Mouse (Mus musculus) forebrain, embryonic 11.5 days (tissue): ENCODE measurements around the gene Setdb2. TPM values are rescaled to one million over a fixed set of nuclear protein-coding genes. Genes with fewer than 3 reads are reported as not detected.

Experiments
- ATAC-seq: fragments of 200-750 bp; cut with Nextera tagmentation; replicated peaks from 2 replicates; pipeline ENCODE4 v1.8.0; 2017; ENCODE audit warnings: moderate TSS enrichment; ENCODE audit not compliant: low FRiP score
- DNase-seq: peaks from one replicate; pipeline ENCODE4 v3.0.0-alpha.2; 2017; ENCODE audit warnings: low spot score
- H3K27ac ChIP-seq: fragments of 300-500 bp; sonication (generic); 2 replicates; pipeline ENCODE4 v1.5.1; 2014; ENCODE audit warnings: low read depth, low read length
- H3K27me3 ChIP-seq: fragments of 300-500 bp; sonication (generic); 2 replicates; pipeline ENCODE4 v1.6.1; 2014; ENCODE audit warnings: mild to moderate bottlenecking, low read length, mixed read lengths; ENCODE audit not compliant: control insufficient read depth, insufficient read depth
- H3K36me3 ChIP-seq: fragments of 300-500 bp; sonication (generic); 2 replicates; pipeline ENCODE4 v1.6.1; 2014; ENCODE audit warnings: mild to moderate bottlenecking, low read length, moderate library complexity, mixed read lengths; ENCODE audit not compliant: control insufficient read depth, insufficient read depth
- H3K4me1 ChIP-seq: fragments of 300-500 bp; sonication (generic); replicated peaks from 2 replicates; pipeline ENCODE4 v1.6.1; 2014; ENCODE audit warnings: low read length, mixed read lengths; ENCODE audit not compliant: control insufficient read depth, insufficient read depth
- H3K4me2 ChIP-seq: fragments of 300-500 bp; sonication (generic); 2 replicates; pipeline ENCODE4 v1.6.1; 2014; ENCODE audit warnings: low read depth, mild to moderate bottlenecking, low read length, moderate library complexity, mixed read lengths; ENCODE audit not compliant: severe bottlenecking
- H3K4me3 ChIP-seq: fragments of 300-500 bp; sonication (generic); 2 replicates; pipeline ENCODE4 v1.5.1; 2014; ENCODE audit warnings: low read depth, low read length
- H3K9ac ChIP-seq: fragments of 300-500 bp; sonication (generic); 2 replicates; pipeline ENCODE4 v1.6.1; 2014; ENCODE audit warnings: low read length
- H3K9me3 ChIP-seq: fragments of 300-500 bp; sonication (generic); 2 replicates; pipeline ENCODE4 v1.6.1; 2016; ENCODE audit warnings: low read length, mixed read lengths; ENCODE audit not compliant: control insufficient read depth
- WGBS: fragments of 180-500 bp; shearing (Covaris S2); extraction: QIAGEN DNeasy Blood & Tissue Kit; methylation state at CpG from one replicate; pipeline ENCODE4 v1.1.7; 2014; 5-methylcytosine and 5-hydroxymethylcytosine counted together
- polyA plus RNA-seq: library from polyadenylated mRNA; unstranded; fragments of >200 nt; fragmentation: Nextera tagmentation; extraction: Ambion mirVana; gene quantifications from 2 replicates; pipeline ENCODE4 v1.2.1, GENCODE M21; 2014

Gene Setdb2
- polyA plus RNA-seq, 1 experiment from 2014 or later, result 12.7 TPM

- DNase-seq (no peak), ATAC-seq (0 out of 2 replicates have a peak, but pooled peaks have one; percentile 15)
- WGBS, result 12% methylated on average over 6 of the region's 6 CpGs
Observed at GRCm38 (mm10) chr14:59441472-59441805, 755 bp upstream of the Setdb2 start.

DNA sequence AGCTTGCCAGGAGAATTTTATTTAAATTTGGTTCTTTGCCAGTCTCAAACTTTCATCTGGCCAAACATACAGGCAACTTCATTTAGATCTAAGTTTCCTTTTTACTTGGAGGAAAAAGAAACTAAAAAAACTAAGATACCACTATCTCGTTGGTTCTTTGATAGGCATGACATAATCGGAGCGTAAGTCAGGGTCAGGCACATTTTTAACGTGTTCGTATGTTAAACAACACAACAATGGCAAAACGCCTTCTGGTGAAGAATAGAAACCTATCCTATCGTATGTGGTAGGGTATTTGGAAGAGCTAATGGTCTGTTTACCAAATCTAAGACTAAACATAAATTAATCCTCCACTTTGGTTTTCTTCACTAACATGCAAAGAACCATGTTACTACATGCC lies 645 bp downstream of the Setdb2 start:
- Histone ChIP-seq H3K9ac (peak overlapping the region; percentile 74), H3K4me3 (peak overlapping the region; percentile 78), H3K27ac (no peak overlapping the region), H3K27me3 (no peaks in the 10 kb centered on the region), H3K4me1 (no peaks in the 10 kb centered on the region), H3K36me3 (no peaks in the 10 kb centered on the region), H3K9me3 (no peaks in the 10 kb centered on the region), H3K4me2 (peak overlapping the region; percentile 66)
- 29% methylated on average over 7 of the region's 7 CpGs for WGBS
- DNase-seq (no peak), ATAC-seq (no peak)

More at GRCm38 (mm10) chr14:59441472-59441805, 755 bp upstream of the Setdb2 start:
- H3K27me3 ChIP-seq, result no peaks in the 10 kb centered on the region
- H3K36me3 ChIP-seq, result no peaks in the 10 kb centered on the region
- H3K27ac ChIP-seq, result no peak overlapping the region; the same call in 1 of the 2 replicates
- H3K9me3 ChIP-seq, result no peaks in the 10 kb centered on the region
- peak overlapping the region; percentile 78 for H3K4me3 ChIP-seq
- H3K4me1 ChIP-seq, result no peaks in the 10 kb centered on the region
- H3K4me2 ChIP-seq, result peak overlapping the region; percentile 71
- H3K9ac ChIP-seq, result peak overlapping the region; percentile 74

- WGBS, result 88% methylated on average over 2 of the region's 2 CpGs
- no peaks in the 10 kb centered on the region for H3K27me3 ChIP-seq
- H3K4me3 ChIP-seq, result no peak overlapping the region
- no peaks in the 10 kb centered on the region for H3K36me3 ChIP-seq
- no peak for DNase-seq
- no peak overlapping the region for H3K9ac ChIP-seq
- no peaks in the 10 kb centered on the region for H3K4me1 ChIP-seq
- no peak overlapping the region for H3K27ac ChIP-seq
- ATAC-seq, result no peak
- no peaks in the 10 kb centered on the region for H3K9me3 ChIP-seq
- no peak overlapping the region for H3K4me2 ChIP-seq
Observed at GRCm38 (mm10) chr14:59438505-59438904, 2.2 kb downstream of the Setdb2 start.

GRCm38 (mm10) chr14:59437398-59437797 lies 3.3 kb downstream of the Setdb2 start:
- WGBS, result 81% methylated on average over 3 of the region's 3 CpGs
- H3K9me3 ChIP-seq, result no peaks in the 10 kb centered on the region
- no peak overlapping the region for H3K4me3 ChIP-seq
- no peaks in the 10 kb centered on the region for H3K36me3 ChIP-seq
- no peak overlapping the region for H3K4me2 ChIP-seq
- ATAC-seq, result no peak
- H3K4me1 ChIP-seq, result no peaks in the 10 kb centered on the region
- H3K27ac ChIP-seq, result no peak overlapping the region
- no peak for DNase-seq
- H3K27me3 ChIP-seq, result no peaks in the 10 kb centered on the region
- no peak overlapping the region for H3K9ac ChIP-seq

DNA sequence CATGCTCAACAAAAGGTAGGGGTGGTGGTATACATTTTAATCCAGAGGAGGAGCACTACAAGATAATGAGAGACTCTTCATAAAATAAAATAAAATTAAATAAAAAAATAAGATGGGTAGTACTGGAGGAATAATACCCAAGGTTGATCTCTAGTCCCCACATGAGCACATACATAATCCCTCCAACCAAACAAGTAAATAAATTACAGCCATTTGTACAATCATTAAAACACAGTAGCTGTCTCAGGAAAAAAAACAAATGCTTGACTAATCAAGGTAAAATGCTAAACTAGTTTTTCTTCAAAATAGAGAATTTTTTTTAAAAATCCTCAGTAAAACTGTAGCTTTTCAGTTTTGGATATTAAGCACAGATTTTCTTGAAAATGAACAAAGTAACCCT lies 5.5 kb downstream of the Setdb2 start:
- Histone ChIP-seq H3K36me3 (no peaks in the 10 kb centered on the region), H3K4me2 (no peak overlapping the region), H3K27ac (no peak overlapping the region), H3K9me3 (no peaks in the 10 kb centered on the region), H3K9ac (no peak overlapping the region), H3K27me3 (no peaks in the 10 kb centered on the region), H3K4me3 (no peak overlapping the region), H3K4me1 (no peaks in the 10 kb centered on the region)
- DNase-seq (no peak), ATAC-seq (no peak)

- ATAC-seq (no peak), DNase-seq (no peak)
- Histone ChIP-seq H3K4me1 (no peaks in the 10 kb centered on the region), H3K36me3 (no peaks in the 10 kb centered on the region), H3K9ac (no peak overlapping the region), H3K9me3 (no peaks in the 10 kb centered on the region), H3K4me2 (no peak overlapping the region), H3K27ac (no peak overlapping the region), H3K27me3 (no peaks in the 10 kb centered on the region), H3K4me3 (no peak overlapping the region)
- 74% methylated on average over 2 of the region's 2 CpGs for WGBS
Observed at GRCm38 (mm10) chr14:59433902-59434301, 6.8 kb downstream of the Setdb2 start.

- 84% methylated on average over 1 of the region's 1 CpGs for WGBS
- no peak overlapping the region for H3K4me2 ChIP-seq
Observed at GRCm38 (mm10) chr14:59430556-59430955, 10.1 kb downstream of the Setdb2 start.

GRCm38 (mm10) chr14:59422912-59423663 lies 17.6 kb downstream of the Setdb2 start:
- no peak overlapping the region for H3K27ac ChIP-seq
- no peak for ATAC-seq
- H3K4me3 ChIP-seq, result no peak overlapping the region
- no peak overlapping the region for H3K4me2 ChIP-seq
- 88% methylated on average over 11 of the region's 11 CpGs for WGBS
- H3K9ac ChIP-seq, result no peak overlapping the region
- no peaks in the 10 kb centered on the region for H3K27me3 ChIP-seq
- no peaks in the 10 kb centered on the region for H3K9me3 ChIP-seq
- H3K4me1 ChIP-seq, result no peaks in the 10 kb centered on the region
- no peak for DNase-seq
- no peaks in the 10 kb centered on the region for H3K36me3 ChIP-seq

More at GRCm38 (mm10) chr14:59430556-59430955, 10.1 kb downstream of the Setdb2 start:
- ATAC-seq, result no peak
- no peak for DNase-seq
- no peak overlapping the region for H3K4me3 ChIP-seq
- H3K27me3 ChIP-seq, result no peaks in the 10 kb centered on the region
- no peaks in the 10 kb centered on the region for H3K4me1 ChIP-seq
- no peaks in the 10 kb centered on the region for H3K36me3 ChIP-seq
- H3K9me3 ChIP-seq, result no peaks in the 10 kb centered on the region
- no peak overlapping the region for H3K27ac ChIP-seq
- no peak overlapping the region for H3K9ac ChIP-seq

DNA sequence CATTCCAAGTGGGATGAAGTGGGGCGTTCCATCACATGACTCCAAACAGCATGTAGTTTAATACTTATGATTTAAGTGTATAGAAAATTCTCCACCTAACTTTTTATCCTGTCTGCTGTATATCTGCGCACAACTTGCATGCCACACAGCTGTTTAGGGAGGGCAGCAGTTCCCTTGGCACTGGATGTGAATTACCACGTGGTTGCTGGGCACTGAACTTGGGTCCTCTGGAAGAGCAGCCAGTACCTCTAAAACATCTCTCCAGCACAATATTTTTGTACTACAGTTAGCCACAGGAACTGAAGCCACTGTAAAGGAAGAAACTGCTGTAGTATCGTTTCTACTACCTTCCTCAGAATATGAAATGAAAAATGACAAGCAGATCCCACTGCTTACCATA lies 22.5 kb downstream of the Setdb2 start:
- no peak overlapping the region for H3K27ac ChIP-seq
- no peaks in the 10 kb centered on the region for H3K9me3 ChIP-seq
- no peak overlapping the region for H3K4me3 ChIP-seq
- ATAC-seq (no peak), DNase-seq (no peak)
- no peaks in the 10 kb centered on the region for H3K36me3 ChIP-seq
- no peak overlapping the region for H3K4me2 ChIP-seq
- 90% methylated on average over 4 of the region's 4 CpGs for WGBS
- H3K4me1 ChIP-seq, result no peaks in the 10 kb centered on the region
- H3K27me3 ChIP-seq, result 0 out of 2 replicates have a peak, but pooled peaks cover 2% of the 10 kb centered on the region
- no peak overlapping the region for H3K9ac ChIP-seq
